Mouse (Mus musculus) heart, embryonic 11.5 days (tissue): ENCODE measurements around the gene Gm3164. TPM values are rescaled to one million over a fixed set of nuclear protein-coding genes. Genes with fewer than 3 reads are reported as not detected.
"Not testable (repeated sequence)": the region's sequence is repeated elsewhere in the genome, so short reads cannot be mapped to it uniquely, and the experiment has no call there.

Source experiments
- ATAC-seq: fragments of 200-750 bp; cut with Nextera tagmentation; replicated peaks from 2 replicates; pipeline ENCODE4 v1.8.0; 2017; ENCODE audit warnings: moderate library complexity; ENCODE audit not compliant: insufficient number of reproducible peaks, low FRiP score, low TSS enrichment
- H3K27ac ChIP-seq: fragments of 300-500 bp; sonication (generic); 2 replicates; pipeline ENCODE4 v1.5.1; 2014; ENCODE audit warnings: mild to moderate bottlenecking, low read depth, low read length
- H3K27me3 ChIP-seq: fragments of 300-500 bp; sonication (generic); 2 replicates; pipeline ENCODE4 v1.6.1; 2014; ENCODE audit warnings: mild to moderate bottlenecking, low read length, mixed read lengths; ENCODE audit not compliant: control insufficient read depth, insufficient read depth
- H3K36me3 ChIP-seq: fragments of 300-500 bp; sonication (generic); 2 replicates; pipeline ENCODE4 v1.6.1; 2014; ENCODE audit warnings: mild to moderate bottlenecking, low read length, moderate library complexity, mixed read lengths; ENCODE audit not compliant: control insufficient read depth, insufficient read depth
- H3K4me1 ChIP-seq: fragments of 300-500 bp; sonication (generic); 2 replicates; pipeline ENCODE4 v1.6.1; 2014; ENCODE audit warnings: low read length; ENCODE audit not compliant: control insufficient read depth, insufficient read depth
- H3K4me2 ChIP-seq: fragments of 300-500 bp; sonication (generic); 2 replicates; pipeline ENCODE4 v1.6.1; 2014; ENCODE audit warnings: mild to moderate bottlenecking, moderate library complexity
- H3K4me3 ChIP-seq: fragments of 300-500 bp; sonication (generic); 2 replicates; pipeline ENCODE4 v1.5.1; 2014; ENCODE audit warnings: low read depth, low read length
- H3K9ac ChIP-seq: fragments of 300-500 bp; sonication (generic); 2 replicates; pipeline ENCODE4 v1.6.1; 2014; ENCODE audit warnings: mild to moderate bottlenecking, low read depth, low read length, moderate library complexity
- H3K9me3 ChIP-seq: fragments of 300-500 bp; sonication (generic); replicated peaks from 2 replicates; pipeline ENCODE4 v1.6.1; 2016; ENCODE audit warnings: low read length; ENCODE audit not compliant: control insufficient read depth
- WGBS: fragments of 180-500 bp; shearing (Covaris S2); extraction: QIAGEN DNeasy Blood & Tissue Kit; methylation state at CpG from one replicate; pipeline ENCODE4 v1.1.7; 2014; ENCODE audit not compliant: insufficient replicate concordance; 5-methylcytosine and 5-hydroxymethylcytosine counted together
- polyA plus RNA-seq: library from polyadenylated mRNA; unstranded; fragments of >200 nt; fragmentation: Nextera tagmentation; extraction: Ambion mirVana; gene quantifications from 2 replicates; pipeline ENCODE4 v1.2.1, GENCODE M21; 2014

The Gm3164 gene
- 0.83 and 0.89 TPM in 2 replicates for polyA plus RNA-seq

- H3K9ac ChIP-seq, ATAC-seq, H3K4me1 ChIP-seq, H3K27ac ChIP-seq, H3K27me3 ChIP-seq, H3K9me3 ChIP-seq, H3K36me3 ChIP-seq: not testable (repeated sequence)
- peak within 1 kb of the TSS; percentile 35 for H3K4me3 ChIP-seq
- WGBS, result 2% methylated on average over 19 of the region's 59 CpGs
- H3K4me2 ChIP-seq, result peak within 1 kb of the TSS; percentile 59
These were observed at the start of gene Gm3164 for GRCm38 (mm10) chr14:4414965-4415835. TSS of gene Gm3164 (plus strand) at chr14:4415448.

- not testable (repeated sequence) for ATAC-seq
- WGBS, result 76% methylated on average over 3 of the region's 3 CpGs
These were observed 46.3 kb upstream of the Gm3164 start for GRCm38 (mm10) chr14:4368991-4369390.

GRCm38 (mm10) chr14:4369691-4370090 is 45.6 kb upstream of the Gm3164 start:
- not testable (repeated sequence) for H3K9me3 ChIP-seq, H3K4me1 ChIP-seq, H3K9ac ChIP-seq, H3K4me2 ChIP-seq, H3K27ac ChIP-seq, ATAC-seq, H3K27me3 ChIP-seq, H3K36me3 ChIP-seq, H3K4me3 ChIP-seq
- WGBS, result 67% methylated on average over 3 of the region's 3 CpGs

More at GRCm38 (mm10) chr14:4368991-4369390, 46.3 kb upstream of the Gm3164 start:
- not testable (repeated sequence) for H3K4me1 ChIP-seq, H3K9ac ChIP-seq, H3K27ac ChIP-seq, H3K9me3 ChIP-seq, H3K27me3 ChIP-seq, H3K4me3 ChIP-seq, H3K4me2 ChIP-seq, H3K36me3 ChIP-seq

- H3K36me3 ChIP-seq, H3K9ac ChIP-seq, H3K4me2 ChIP-seq, H3K9me3 ChIP-seq, H3K4me1 ChIP-seq, H3K4me3 ChIP-seq, H3K27me3 ChIP-seq, ATAC-seq, H3K27ac ChIP-seq: not testable (repeated sequence)
These were observed 37.4 kb upstream of the Gm3164 start for GRCm38 (mm10) chr14:4377871-4378270.

GRCm38 (mm10) chr14:4385606-4386005 is 29.6 kb upstream of the Gm3164 start:
- not testable (repeated sequence) for ATAC-seq, H3K4me2 ChIP-seq, H3K27ac ChIP-seq, H3K4me1 ChIP-seq, H3K9ac ChIP-seq, H3K27me3 ChIP-seq, H3K4me3 ChIP-seq, H3K36me3 ChIP-seq, H3K9me3 ChIP-seq

GRCm38 (mm10) chr14:4392841-4393530 is 22.3 kb upstream of the Gm3164 start:
- ATAC-seq, result not testable (repeated sequence)
- 80% methylated on average over 4 of the region's 6 CpGs for WGBS

GRCm38 (mm10) chr14:4397226-4397625 is 18.0 kb upstream of the Gm3164 start, which contains the start of gene Gm3159:
TSS of gene Gm3159 (plus strand) at chr14:4397526.
- not testable (repeated sequence) for H3K4me1 ChIP-seq, H3K9ac ChIP-seq, H3K4me3 ChIP-seq, ATAC-seq, H3K9me3 ChIP-seq, H3K27ac ChIP-seq, H3K4me2 ChIP-seq, H3K36me3 ChIP-seq, H3K27me3 ChIP-seq
- WGBS, result 63% methylated on average over 1 of the region's 3 CpGs

More at GRCm38 (mm10) chr14:4392841-4393530, 22.3 kb upstream of the Gm3164 start:
- H3K4me2 ChIP-seq, H3K4me3 ChIP-seq, H3K9me3 ChIP-seq, H3K27ac ChIP-seq, H3K9ac ChIP-seq, H3K36me3 ChIP-seq, H3K27me3 ChIP-seq, H3K4me1 ChIP-seq: not testable (repeated sequence)

GRCm38 (mm10) chr14:4398624-4399023 is 16.6 kb upstream of the Gm3164 start:
- not testable (repeated sequence) for H3K27ac ChIP-seq, H3K4me3 ChIP-seq, H3K27me3 ChIP-seq, ATAC-seq, H3K36me3 ChIP-seq, H3K9me3 ChIP-seq, H3K9ac ChIP-seq, H3K4me1 ChIP-seq, H3K4me2 ChIP-seq
